Mouse (Mus musculus): ENCODE results near the gene Gm20388.

DNA sequence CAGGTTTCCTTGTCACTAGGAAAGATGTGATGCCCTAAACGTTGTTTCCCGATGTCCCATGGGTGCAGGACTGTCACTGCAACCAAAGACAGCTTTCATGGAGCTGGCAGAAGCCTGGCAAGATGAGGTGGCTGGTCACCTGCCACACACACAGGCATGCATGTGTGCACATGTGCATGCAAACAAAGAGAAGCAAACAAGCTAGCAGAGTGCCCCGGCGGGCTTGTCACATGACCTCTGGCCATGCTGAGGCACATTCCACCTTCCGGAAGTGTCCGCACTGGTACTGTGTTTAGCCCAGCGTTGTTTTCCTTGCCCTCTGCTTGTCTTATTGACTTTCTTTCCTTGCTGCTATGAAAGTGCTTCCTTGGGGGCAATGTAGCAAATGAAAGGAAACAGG is 4417.6 kb downstream of the Gm20388 start:
- TF ChIP-seq POLR2A (IDR thresholded peaks at IDR 0.05; ENCODE audit: borderline replicate concordance, control insufficient read depth, low read depth, low read length) (no peak), CTCF (IDR thresholded peaks at IDR 0.05; ENCODE audit: control insufficient read depth, insufficient read depth, low read length) (no peak)

All from bone marrow, adult 2 months (tissue).